Mouse (Mus musculus) ES-E14 (cell line): Measurements from ENCODE around the gene Tbc1d23.

Experiments used
- CHD2 ChIP-seq: IDR thresholded peaks from 2 replicates; pipeline ENCODE4 v1.6.1; 2014; ENCODE audit warnings: mild to moderate bottlenecking, low read depth, low read length, inconsistent platforms
- HCFC1 ChIP-seq: IDR thresholded peaks from 2 replicates; pipeline ENCODE4 v1.6.1; 2012; ENCODE audit warnings: low read length, inconsistent platforms, borderline replicate concordance; ENCODE audit not compliant: insufficient read depth
- MAFK ChIP-seq: IDR thresholded peaks from 2 replicates; pipeline ENCODE4 v1.6.1; 2014; ENCODE audit warnings: mild to moderate bottlenecking, low read depth, low read length, inconsistent platforms; ENCODE audit not compliant: insufficient read depth
- ZC3H11A ChIP-seq: IDR thresholded peaks from 2 replicates; pipeline ENCODE4 v1.6.1; 2012; ENCODE audit warnings: low read depth, mild to moderate bottlenecking, inconsistent platforms, low read length, borderline replicate concordance
- ZNF384 ChIP-seq: IDR thresholded peaks from 2 replicates; pipeline ENCODE4 v1.6.1; 2012; ENCODE audit warnings: low read depth, low read length, inconsistent platforms

GRCm38 (mm10) chr16:57151437-57151836 is 79.9 kb downstream of the Tbc1d23 start:
- TF ChIP-seq ZC3H11A (no peak), CHD2 (no peak), ZNF384 (no peak), HCFC1 (no peak), MAFK (no peak)
